Mouse (Mus musculus) erythroblast, embryonic 14.5 days (primary cell): ENCODE measurements around the gene Pla2g2d. TPM values are rescaled to one million over a fixed set of nuclear protein-coding genes. Genes with fewer than 3 reads are reported as not detected.

Source experiments
- H3K27me3 ChIP-seq: 2 replicates; pipeline ENCODE4 v1.6.1; 2012; ENCODE audit warnings: inconsistent platforms; ENCODE audit not compliant: control insufficient read depth
- H3K36me3 ChIP-seq: 2 replicates; pipeline ENCODE4 v1.6.1; 2012; ENCODE audit warnings: mild to moderate bottlenecking, inconsistent platforms; ENCODE audit not compliant: control insufficient read depth
- H3K4me1 ChIP-seq: 2 replicates; pipeline ENCODE4 v1.6.1; 2012; ENCODE audit warnings: inconsistent platforms; ENCODE audit not compliant: control insufficient read depth
- H3K4me3 ChIP-seq: replicated peaks from 2 replicates; pipeline ENCODE3; 2012; ENCODE audit warnings: moderate library complexity, mild to moderate bottlenecking, inconsistent platforms
- H3K9me3 ChIP-seq: 2 replicates; pipeline ENCODE4 v1.6.1; 2012; ENCODE audit warnings: low read length, inconsistent platforms, mixed read lengths; ENCODE audit not compliant: control insufficient read depth
- GATA1 ChIP-seq: IDR thresholded peaks from 2 replicates; pipeline ENCODE4 v1.6.1; 2012; ENCODE audit warnings: low read length, inconsistent platforms, mixed read lengths
- TAL1 ChIP-seq: IDR thresholded peaks from 3 replicates; pipeline ENCODE4 v1.6.1; 2012; ENCODE audit warnings: low read length, inconsistent platforms, mixed read lengths
- polyA plus RNA-seq: library from polyadenylated mRNA; stranded (reverse); fragments of >175 nt; gene quantifications from 2 replicates; pipeline ENCODE4 v1.2.3, GENCODE M21; 2012

The Pla2g2d gene
- polyA plus RNA-seq, 1 experiment: not detected

GRCm38 (mm10) chr4:138794344-138794743 is 18.8 kb downstream of the Pla2g2d start:
- no peak for TF ChIP-seq TAL1
- TF ChIP-seq GATA1: no peak
- Histone ChIP-seq H3K27me3 (no peaks in the 10 kb centered on the region), H3K9me3 (no peaks in the 10 kb centered on the region), H3K4me3 (no peak overlapping the region), H3K36me3 (no peaks in the 10 kb centered on the region), H3K4me1 (no peaks in the 10 kb centered on the region)

- TF ChIP-seq TAL1 (no peak), GATA1 (no peak)
- Histone ChIP-seq H3K4me1 (no peaks in the 10 kb centered on the region), H3K27me3 (no peaks in the 10 kb centered on the region), H3K4me3 (no peak overlapping the region), H3K36me3 (no peaks in the 10 kb centered on the region), H3K9me3 (no peaks in the 10 kb centered on the region)
These were observed 21.1 kb downstream of the Pla2g2d start for GRCm38 (mm10) chr4:138796513-138797216.

GRCm38 (mm10) chr4:138797217-138797570 is 21.7 kb downstream of the Pla2g2d start:
- H3K9me3 ChIP-seq: no peaks in the 10 kb centered on the region
- H3K27me3 ChIP-seq: no peaks in the 10 kb centered on the region
- H3K36me3 ChIP-seq: no peaks in the 10 kb centered on the region
- H3K4me1 ChIP-seq: no peaks in the 10 kb centered on the region
- TF ChIP-seq TAL1: no peak
- TF ChIP-seq GATA1: no peak
- H3K4me3 ChIP-seq: no peak overlapping the region

- H3K27me3 ChIP-seq: no peaks in the 10 kb centered on the region
- no peaks in the 10 kb centered on the region for H3K36me3 ChIP-seq
- no peaks in the 10 kb centered on the region for H3K4me1 ChIP-seq
- no peak for TF ChIP-seq GATA1
- no peaks in the 10 kb centered on the region for H3K9me3 ChIP-seq
- no peak overlapping the region for H3K4me3 ChIP-seq
These were observed 24.7 kb downstream of the Pla2g2d start for GRCm38 (mm10) chr4:138800134-138800744.

- Histone ChIP-seq H3K4me1 (no peaks in the 10 kb centered on the region), H3K9me3 (no peaks in the 10 kb centered on the region), H3K27me3 (no peaks in the 10 kb centered on the region), H3K4me3 (no peak overlapping the region), H3K36me3 (no peaks in the 10 kb centered on the region)
- TF ChIP-seq TAL1 (no peak), GATA1 (no peak)
These were observed 26.1 kb downstream of the Pla2g2d start for GRCm38 (mm10) chr4:138801631-138802030.

- no peaks in the 10 kb centered on the region for H3K36me3 ChIP-seq
- H3K9me3 ChIP-seq: no peaks in the 10 kb centered on the region
- H3K4me1 ChIP-seq: no peaks in the 10 kb centered on the region
- TF ChIP-seq TAL1 (no peak), GATA1 (no peak)
- H3K27me3 ChIP-seq: no peaks in the 10 kb centered on the region
- no peak overlapping the region for H3K4me3 ChIP-seq
These were observed 27.4 kb downstream of the Pla2g2d start for GRCm38 (mm10) chr4:138802917-138803316.

- no peak for TF ChIP-seq TAL1
- no peak for TF ChIP-seq GATA1
- Histone ChIP-seq H3K36me3 (no peaks in the 10 kb centered on the region), H3K4me1 (no peaks in the 10 kb centered on the region), H3K4me3 (no peak overlapping the region), H3K27me3 (no peaks in the 10 kb centered on the region), H3K9me3 (no peaks in the 10 kb centered on the region)
These were observed 29.7 kb downstream of the Pla2g2d start for GRCm38 (mm10) chr4:138805248-138805647.

GRCm38 (mm10) chr4:138806160-138806559 is 30.6 kb downstream of the Pla2g2d start:
- Histone ChIP-seq H3K27me3 (no peaks in the 10 kb centered on the region), H3K4me1 (no peaks in the 10 kb centered on the region), H3K36me3 (no peaks in the 10 kb centered on the region), H3K4me3 (no peak overlapping the region), H3K9me3 (no peaks in the 10 kb centered on the region)
- TF ChIP-seq TAL1 (no peak), GATA1 (no peak)

- Histone ChIP-seq H3K27me3 (no peaks in the 10 kb centered on the region), H3K4me3 (no peak overlapping the region), H3K9me3 (no peaks in the 10 kb centered on the region), H3K4me1 (no peaks in the 10 kb centered on the region), H3K36me3 (no peaks in the 10 kb centered on the region)
- TF ChIP-seq GATA1 (no peak), TAL1 (no peak)
These were observed 31.5 kb downstream of the Pla2g2d start for GRCm38 (mm10) chr4:138806920-138807541.

- H3K9me3 ChIP-seq: no peaks in the 10 kb centered on the region
- H3K4me3 ChIP-seq: no peak overlapping the region
- no peaks in the 10 kb centered on the region for H3K27me3 ChIP-seq
- no peaks in the 10 kb centered on the region for H3K36me3 ChIP-seq
- no peaks in the 10 kb centered on the region for H3K4me1 ChIP-seq
- TF ChIP-seq TAL1 (no peak), GATA1 (no peak)
These were observed 40.6 kb downstream of the Pla2g2d start for GRCm38 (mm10) chr4:138816166-138816565.
